Mouse (Mus musculus): ENCODE data around the gene Jade3. TPM values are rescaled to one million over a fixed set of nuclear protein-coding genes. Genes with fewer than 3 reads are reported as not detected.

Gene Jade3
- polyA plus RNA-seq, 1 experiment from 2014 or later = 5.5 TPM

- H3K36me3 ChIP-seq (ENCODE audit: control insufficient read depth, insufficient read depth, low read length) = no peaks in the 10 kb centered on the region
- 88% methylated on average over 4 of the region's 4 CpGs for WGBS
- ATAC-seq (ENCODE audit: low read depth) (no peak), DNase-seq (ENCODE audit: low spot score) (no peak)
- H3K9ac ChIP-seq (ENCODE audit: low read depth, low read length) = no peak overlapping the region
- H3K27ac ChIP-seq (replicated peaks; ENCODE audit: low read depth, low read length) = no peak overlapping the region
- H3K4me2 ChIP-seq (ENCODE audit: low read depth, low read length) = no peak overlapping the region
- no peaks in the 10 kb centered on the region for H3K9me3 ChIP-seq (ENCODE audit: control insufficient read depth, low read length)
- H3K4me3 ChIP-seq (ENCODE audit: low read depth, low read length) = no peak overlapping the region
- H3K27me3 ChIP-seq (replicated peaks; ENCODE audit: control insufficient read depth, insufficient read depth, low read length) = no peaks in the 10 kb centered on the region
- H3K4me1 ChIP-seq (ENCODE audit: control insufficient read depth, insufficient read depth, low read length) = no peaks in the 10 kb centered on the region
Measured at GRCm38 (mm10) chrX:20411382-20411781, 14.1 kb upstream of the Jade3 start.

GRCm38 (mm10) chrX:20412221-20412620 is 13.3 kb upstream of the Jade3 start:
- WGBS = 82% methylated on average over 3 of the region's 3 CpGs
- Histone ChIP-seq H3K4me1 (ENCODE audit: control insufficient read depth, insufficient read depth, low read length) (no peaks in the 10 kb centered on the region), H3K9ac (ENCODE audit: low read depth, low read length) (no peak overlapping the region), H3K9me3 (ENCODE audit: control insufficient read depth, low read length) (no peaks in the 10 kb centered on the region), H3K36me3 (ENCODE audit: control insufficient read depth, insufficient read depth, low read length) (no peaks in the 10 kb centered on the region), H3K27me3 (replicated peaks; ENCODE audit: control insufficient read depth, insufficient read depth, low read length) (no peaks in the 10 kb centered on the region), H3K27ac (replicated peaks; ENCODE audit: low read depth, low read length) (no peak overlapping the region), H3K4me3 (ENCODE audit: low read depth, low read length) (no peak overlapping the region), H3K4me2 (ENCODE audit: low read depth, low read length) (no peak overlapping the region)
- DNase-seq (ENCODE audit: low spot score) (no peak), ATAC-seq (ENCODE audit: low read depth) (no peak)

GRCm38 (mm10) chrX:20414885-20415622 is 10.4 kb upstream of the Jade3 start:
- no peaks in the 10 kb centered on the region for H3K9me3 ChIP-seq (ENCODE audit: control insufficient read depth, low read length)
- 54% methylated on average over 10 of the region's 10 CpGs for WGBS
- no peak overlapping the region for H3K9ac ChIP-seq (ENCODE audit: low read depth, low read length)
- H3K27me3 ChIP-seq (replicated peaks; ENCODE audit: control insufficient read depth, insufficient read depth, low read length) = no peaks in the 10 kb centered on the region
- no peak overlapping the region for H3K27ac ChIP-seq (replicated peaks; ENCODE audit: low read depth, low read length)
- no peak overlapping the region for H3K4me2 ChIP-seq (ENCODE audit: low read depth, low read length)
- no peak overlapping the region for H3K4me3 ChIP-seq (ENCODE audit: low read depth, low read length)
- ATAC-seq (ENCODE audit: low read depth) = peak; percentile 50; the same call in 1 of the 2 replicates
- H3K36me3 ChIP-seq (ENCODE audit: control insufficient read depth, insufficient read depth, low read length) = no peaks in the 10 kb centered on the region
- no peaks in the 10 kb centered on the region for H3K4me1 ChIP-seq (ENCODE audit: control insufficient read depth, insufficient read depth, low read length)
- no peak for DNase-seq (ENCODE audit: low spot score)

- no peak overlapping the region for H3K9ac ChIP-seq (ENCODE audit: low read depth, low read length)
Measured at GRCm38 (mm10) chrX:20418461-20418860, 7.0 kb upstream of the Jade3 start.

GRCm38 (mm10) chrX:20419536-20419935 is 6.0 kb upstream of the Jade3 start:
- H3K27ac ChIP-seq (replicated peaks; ENCODE audit: low read depth, low read length) = no peak overlapping the region
- WGBS = 86% methylated on average over 4 of the region's 4 CpGs
- DNase-seq (ENCODE audit: low spot score) (no peak), ATAC-seq (ENCODE audit: low read depth) (no peak)
- no peaks in the 10 kb centered on the region for H3K4me1 ChIP-seq (ENCODE audit: control insufficient read depth, insufficient read depth, low read length)
- H3K9me3 ChIP-seq (ENCODE audit: control insufficient read depth, low read length) = no peaks in the 10 kb centered on the region
- H3K4me2 ChIP-seq (ENCODE audit: low read depth, low read length) = no peak overlapping the region
- no peak overlapping the region for H3K9ac ChIP-seq (ENCODE audit: low read depth, low read length)
- H3K4me3 ChIP-seq (ENCODE audit: low read depth, low read length) = no peak overlapping the region
- H3K27me3 ChIP-seq (replicated peaks; ENCODE audit: control insufficient read depth, insufficient read depth, low read length) = no peaks in the 10 kb centered on the region
- H3K36me3 ChIP-seq (ENCODE audit: control insufficient read depth, insufficient read depth, low read length) = no peaks in the 10 kb centered on the region

More at GRCm38 (mm10) chrX:20418461-20418860, 7.0 kb upstream of the Jade3 start:
- Histone ChIP-seq H3K4me3 (ENCODE audit: low read depth, low read length) (no peak overlapping the region), H3K36me3 (ENCODE audit: control insufficient read depth, insufficient read depth, low read length) (no peaks in the 10 kb centered on the region), H3K4me1 (ENCODE audit: control insufficient read depth, insufficient read depth, low read length) (no peaks in the 10 kb centered on the region), H3K9me3 (ENCODE audit: control insufficient read depth, low read length) (no peaks in the 10 kb centered on the region), H3K27me3 (replicated peaks; ENCODE audit: control insufficient read depth, insufficient read depth, low read length) (no peaks in the 10 kb centered on the region), H3K27ac (replicated peaks; ENCODE audit: low read depth, low read length) (no peak overlapping the region), H3K4me2 (ENCODE audit: low read depth, low read length) (no peak overlapping the region)
- ATAC-seq (ENCODE audit: low read depth) (no peak), DNase-seq (ENCODE audit: low spot score) (no peak)
- WGBS = 84% methylated on average over 2 of the region's 2 CpGs

GRCm38 (mm10) chrX:20425839-20426449 is 456 bp downstream of the Jade3 start:
- no peak; the same call in none of the 2 replicates for ATAC-seq (ENCODE audit: low read depth)
- 34% methylated on average over 11 of the region's 51 CpGs for WGBS
- DNase-seq (ENCODE audit: low spot score) = peak; percentile 8

GRCm38 (mm10) chrX:20483213-20483612 is 57.7 kb downstream of the Jade3 start:
- Histone ChIP-seq H3K36me3 (ENCODE audit: control insufficient read depth, insufficient read depth, low read length) (no peaks in the 10 kb centered on the region), H3K9me3 (ENCODE audit: control insufficient read depth, low read length) (no peaks in the 10 kb centered on the region), H3K27ac (replicated peaks; ENCODE audit: low read depth, low read length) (no peak overlapping the region), H3K4me2 (ENCODE audit: low read depth, low read length) (no peak overlapping the region), H3K27me3 (replicated peaks; ENCODE audit: control insufficient read depth, insufficient read depth, low read length) (no peaks in the 10 kb centered on the region), H3K9ac (ENCODE audit: low read depth, low read length) (no peak overlapping the region), H3K4me1 (ENCODE audit: control insufficient read depth, insufficient read depth, low read length) (no peaks in the 10 kb centered on the region), H3K4me3 (ENCODE audit: low read depth, low read length) (no peak overlapping the region)
- DNase-seq (ENCODE audit: low spot score) (no peak), ATAC-seq (ENCODE audit: low read depth) (no peak)
- WGBS = 83% methylated on average over 2 of the region's 2 CpGs

More at GRCm38 (mm10) chrX:20425839-20426449, 456 bp downstream of the Jade3 start:
- Histone ChIP-seq H3K4me2 (ENCODE audit: low read depth, low read length) (peak overlapping the region; percentile 58), H3K27me3 (replicated peaks; ENCODE audit: control insufficient read depth, insufficient read depth, low read length) (no peaks in the 10 kb centered on the region), H3K4me3 (ENCODE audit: low read depth, low read length) (peak overlapping the region; percentile 49), H3K9me3 (ENCODE audit: control insufficient read depth, low read length) (no peaks in the 10 kb centered on the region), H3K27ac (replicated peaks; ENCODE audit: low read depth, low read length) (peak overlapping the region; percentile 74), H3K36me3 (ENCODE audit: control insufficient read depth, insufficient read depth, low read length) (no peaks in the 10 kb centered on the region), H3K9ac (ENCODE audit: low read depth, low read length) (peak overlapping the region; percentile 70), H3K4me1 (ENCODE audit: control insufficient read depth, insufficient read depth, low read length) (no peaks in the 10 kb centered on the region)

- no peak overlapping the region for H3K4me3 ChIP-seq (ENCODE audit: low read depth, low read length)
- H3K27ac ChIP-seq (replicated peaks; ENCODE audit: low read depth, low read length) = no peak overlapping the region
- no peak overlapping the region for H3K4me2 ChIP-seq (ENCODE audit: low read depth, low read length)
- no peaks in the 10 kb centered on the region for H3K4me1 ChIP-seq (ENCODE audit: control insufficient read depth, insufficient read depth, low read length)
- no peak overlapping the region for H3K9ac ChIP-seq (ENCODE audit: low read depth, low read length)
- DNase-seq (ENCODE audit: low spot score) (no peak), ATAC-seq (ENCODE audit: low read depth) (no peak)
- H3K27me3 ChIP-seq (replicated peaks; ENCODE audit: control insufficient read depth, insufficient read depth, low read length) = no peaks in the 10 kb centered on the region
- H3K36me3 ChIP-seq (ENCODE audit: control insufficient read depth, insufficient read depth, low read length) = 0 out of 2 replicates have a peak, but pooled peaks cover 4% of the 10 kb centered on the region
- no peaks in the 10 kb centered on the region for H3K9me3 ChIP-seq (ENCODE audit: control insufficient read depth, low read length)
- 86% methylated on average over 3 of the region's 3 CpGs for WGBS
Measured at GRCm38 (mm10) chrX:20497682-20498081, 72.2 kb downstream of the Jade3 start.

Measured in embryonic facial prominence, embryonic 14.5 days (tissue).